Mouse (Mus musculus) lung, postnatal 14 days (tissue): ENCODE measurements around the gene Abtb2.

Source experiments
- DNase-seq: peaks from one replicate; pipeline ENCODE4 v3.0.0; 2021

Abtb2 gene

GRCm38 (mm10) chr2:103586423-103586822 lies 20.3 kb downstream of the Abtb2 start:
- DNase-seq = no peak

DNA sequence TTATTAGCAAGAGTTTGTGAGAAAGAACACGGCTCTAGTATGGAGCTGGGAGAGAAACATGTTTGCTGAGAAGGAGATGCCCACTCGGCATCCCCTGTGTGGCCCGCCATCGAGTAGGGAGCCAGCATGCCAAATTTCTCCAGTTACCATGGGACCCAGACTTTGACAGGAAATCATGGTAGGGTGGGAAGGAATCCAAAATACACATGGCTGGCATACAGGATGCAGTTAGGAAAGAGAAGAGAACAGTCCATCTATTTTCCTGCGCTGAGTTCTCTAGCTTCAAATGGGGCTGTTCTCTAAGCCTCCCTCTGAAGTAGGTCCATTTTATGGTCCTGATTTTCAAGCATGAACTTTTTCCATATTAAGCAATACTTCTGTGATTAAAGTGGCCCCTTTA lies 22.7 kb downstream of the Abtb2 start:
- DNase-seq = no peak

DNA sequence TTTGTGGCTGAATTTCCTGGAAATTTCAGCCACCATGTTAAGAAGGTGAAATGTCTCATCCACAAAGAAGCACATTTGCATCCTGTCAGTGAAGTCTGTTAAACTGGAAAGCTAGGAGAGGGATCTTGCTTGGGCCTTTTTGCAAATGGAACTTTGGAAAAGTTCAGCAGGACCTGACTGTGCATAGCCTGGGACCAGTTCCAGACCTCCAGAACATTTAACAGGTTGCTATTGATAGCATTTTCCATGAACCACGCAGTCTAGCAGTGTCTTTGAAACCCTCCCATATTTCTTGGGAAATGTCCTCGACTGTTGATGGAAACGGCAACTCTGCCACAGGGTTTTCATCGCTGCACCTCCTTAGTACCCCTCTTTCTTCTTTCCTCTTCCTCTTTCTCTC lies 23.3 kb downstream of the Abtb2 start:
- DNase-seq = no peak

DNA sequence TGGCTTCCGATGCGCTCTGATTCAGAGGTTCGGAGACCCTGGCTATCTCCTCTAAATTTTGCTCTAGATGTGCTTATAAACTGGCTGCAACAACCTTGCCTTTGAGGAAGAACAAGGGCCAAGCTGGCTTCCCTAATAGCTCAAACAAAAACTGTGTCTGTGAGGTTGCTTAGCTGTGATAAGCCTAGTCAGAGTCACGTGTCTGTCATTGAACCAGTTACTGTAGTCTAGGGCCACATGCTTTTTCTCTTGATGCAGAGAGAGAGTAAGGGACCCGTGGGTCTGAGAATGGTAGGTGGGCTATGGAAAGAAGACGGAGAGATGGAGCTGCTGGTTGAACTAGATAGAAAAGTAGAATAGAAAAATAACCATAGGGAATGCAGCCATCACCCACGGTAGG lies 24.5 kb downstream of the Abtb2 start:
- no peak for DNase-seq

- no peak for DNase-seq
Measured at GRCm38 (mm10) chr2:103591742-103592590, 25.9 kb downstream of the Abtb2 start.

DNA sequence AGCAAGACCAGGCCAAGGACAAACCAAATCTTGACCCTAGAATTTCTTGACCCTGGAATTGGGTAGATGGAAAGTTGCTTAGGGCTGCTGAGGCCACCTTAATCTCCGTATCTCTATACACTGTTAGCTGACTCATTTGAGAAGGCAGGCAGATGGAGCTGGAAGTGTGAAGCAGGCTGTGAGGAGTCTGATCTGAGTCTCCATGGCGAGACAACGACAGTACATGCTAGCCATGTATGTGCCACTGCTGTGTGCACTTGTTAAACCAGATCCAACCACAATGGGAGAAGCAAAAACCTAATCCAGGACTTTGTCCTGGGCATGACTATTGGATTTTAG lies 26.4 kb downstream of the Abtb2 start:
- DNase-seq = no peak

DNA sequence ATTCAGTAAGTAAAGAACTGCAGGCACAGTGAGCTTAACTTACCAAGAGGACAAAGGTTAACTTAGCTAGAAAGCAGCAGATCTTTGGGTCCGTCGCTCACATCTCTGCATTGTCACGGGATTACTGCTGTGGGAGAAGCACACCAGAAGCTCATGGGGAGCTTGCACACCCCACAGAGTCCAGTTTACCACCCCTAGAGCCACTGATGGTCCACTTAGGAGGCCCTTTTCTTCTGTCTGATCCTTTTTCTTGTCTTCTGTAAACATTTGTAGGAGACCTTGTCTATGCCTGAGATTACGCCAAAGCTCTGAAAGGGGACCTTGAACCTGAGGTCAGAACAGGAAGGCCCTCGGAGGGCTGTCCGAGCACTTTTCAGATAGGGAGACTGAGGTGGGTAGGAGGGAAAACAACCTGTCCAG lies 28.5 kb downstream of the Abtb2 start:
- no peak for DNase-seq

- no peak for DNase-seq
Measured at GRCm38 (mm10) chr2:103595028-103595651, 29.0 kb downstream of the Abtb2 start.

DNA sequence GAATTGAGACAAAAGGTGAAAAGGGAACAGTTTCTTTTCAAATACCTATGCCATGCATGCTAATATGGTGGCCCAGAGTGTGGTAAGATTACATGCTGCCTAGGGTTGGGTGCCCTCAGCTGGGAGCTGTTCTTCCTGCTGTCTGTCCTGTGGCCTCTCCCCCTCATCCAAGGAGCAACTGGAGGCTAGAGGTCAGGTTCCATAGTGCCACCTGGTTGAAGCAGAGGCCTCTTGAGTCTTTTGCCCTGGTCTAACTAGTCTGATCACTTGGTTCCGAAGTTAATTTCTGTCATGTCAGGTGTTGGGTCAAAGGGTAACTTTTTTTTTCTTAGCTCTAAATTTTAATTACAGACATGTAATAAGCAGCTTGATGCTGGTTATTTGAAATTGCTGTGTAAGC lies 33.2 kb downstream of the Abtb2 start:
- no peak for DNase-seq

- DNase-seq = no peak
Measured at GRCm38 (mm10) chr2:103600165-103600891, 34.2 kb downstream of the Abtb2 start.

DNA sequence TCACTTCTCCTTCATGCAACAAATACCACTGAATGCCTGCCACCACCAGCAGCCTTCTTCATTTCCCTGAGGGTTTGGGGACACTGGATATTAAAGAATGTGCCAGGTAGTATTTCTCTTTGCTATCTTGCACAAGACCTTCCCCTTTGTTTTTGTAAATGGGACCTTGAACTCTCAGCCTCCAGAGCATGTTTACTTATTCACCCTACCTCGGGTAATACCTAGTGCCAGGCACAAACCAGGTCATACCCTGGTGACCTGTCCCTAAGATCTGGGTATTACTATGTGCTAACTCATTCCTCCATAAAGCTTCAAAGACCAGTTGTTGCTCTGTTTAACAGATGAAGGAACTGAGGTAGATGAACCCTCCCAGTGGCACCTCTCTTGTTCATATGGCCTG lies 35.0 kb downstream of the Abtb2 start:
- no peak for DNase-seq

GRCm38 (mm10) chr2:103601531-103601930 lies 35.4 kb downstream of the Abtb2 start:
- DNase-seq = no peak

GRCm38 (mm10) chr2:103603209-103603608 lies 37.1 kb downstream of the Abtb2 start:
- no peak for DNase-seq

GRCm38 (mm10) chr2:103603869-103604268 lies 37.8 kb downstream of the Abtb2 start:
- DNase-seq = no peak

GRCm38 (mm10) chr2:103605805-103606498 lies 39.8 kb downstream of the Abtb2 start:
- no peak for DNase-seq

DNA sequence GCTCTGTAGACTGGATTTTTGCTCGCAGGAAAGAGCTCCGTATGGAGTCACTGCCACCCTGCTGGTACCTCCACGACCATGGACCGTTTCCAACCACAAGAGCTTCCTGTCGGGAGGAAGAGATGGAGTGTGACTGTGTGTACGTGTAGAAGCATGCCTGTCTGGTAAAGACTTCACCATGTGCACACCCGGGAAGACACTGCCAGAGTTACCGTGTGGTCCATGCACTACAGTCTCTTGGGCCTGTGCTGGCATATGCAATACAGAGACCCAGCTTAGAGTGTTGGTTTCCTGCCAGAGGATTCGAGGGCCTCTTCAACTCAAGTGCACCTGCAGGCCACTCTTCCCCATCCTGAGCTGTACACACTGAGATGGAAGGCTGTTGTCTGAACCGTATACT lies 41.8 kb downstream of the Abtb2 start:
- DNase-seq = peak; percentile 70

DNA sequence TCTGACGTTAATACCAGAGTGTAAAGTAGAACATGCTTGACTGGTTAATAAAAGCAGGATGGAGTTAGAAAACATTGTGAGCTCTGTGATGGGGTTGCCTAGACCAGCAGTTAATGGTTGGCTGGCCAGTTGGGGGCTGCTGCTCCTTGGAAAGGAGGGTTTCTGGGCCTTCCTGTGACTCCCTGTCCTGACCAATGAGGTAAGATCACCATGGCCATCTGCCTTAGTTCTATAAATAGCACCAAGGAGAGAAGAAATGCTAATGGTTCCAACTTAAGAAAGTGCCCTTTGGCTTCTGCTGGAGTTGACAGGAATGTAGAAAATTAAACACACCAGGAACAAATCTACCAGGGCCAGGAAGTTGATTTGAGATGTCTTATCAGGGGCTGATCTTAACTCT lies 42.8 kb downstream of the Abtb2 start:
- DNase-seq = no peak

- peak; percentile 29 for DNase-seq
Measured at GRCm38 (mm10) chr2:103609499-103609898, 43.4 kb downstream of the Abtb2 start.

DNA sequence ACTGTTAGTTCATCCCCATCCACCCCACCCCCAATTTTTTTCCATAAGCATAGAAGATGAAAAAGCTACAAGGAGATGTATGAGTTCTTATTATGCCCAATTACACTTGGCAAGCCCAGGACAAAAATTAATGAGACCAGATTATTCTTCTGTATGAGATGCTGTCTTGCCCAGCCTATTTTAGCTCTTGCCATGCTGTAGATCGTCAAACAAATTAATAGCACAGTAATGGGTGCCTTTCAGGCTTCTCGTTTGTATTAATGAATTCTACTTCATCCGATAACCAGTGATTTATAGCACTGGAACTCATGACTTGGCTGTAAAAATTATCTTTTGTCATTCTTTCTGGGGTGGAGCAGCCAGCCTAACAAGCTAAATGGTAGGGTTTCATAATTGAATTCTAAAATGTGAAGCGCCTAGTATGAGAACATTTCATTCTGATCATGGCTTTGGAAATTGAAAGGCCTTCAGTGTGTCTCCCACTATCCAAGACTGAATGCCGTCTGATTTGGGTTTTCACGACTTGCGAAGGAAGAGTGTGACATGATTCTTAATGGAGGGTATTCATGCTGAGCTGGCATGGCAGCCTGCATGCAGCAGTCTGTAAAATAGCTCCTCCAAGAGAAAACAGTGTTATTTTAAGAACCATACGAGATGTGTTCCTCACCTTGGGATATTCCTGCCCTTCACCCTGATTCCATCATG lies 44.9 kb downstream of the Abtb2 start:
- DNase-seq = no peak

GRCm38 (mm10) chr2:103613865-103614264 lies 47.8 kb downstream of the Abtb2 start:
- DNase-seq = no peak

- no peak for DNase-seq
Measured at GRCm38 (mm10) chr2:103615028-103615427, 48.9 kb downstream of the Abtb2 start.

DNA sequence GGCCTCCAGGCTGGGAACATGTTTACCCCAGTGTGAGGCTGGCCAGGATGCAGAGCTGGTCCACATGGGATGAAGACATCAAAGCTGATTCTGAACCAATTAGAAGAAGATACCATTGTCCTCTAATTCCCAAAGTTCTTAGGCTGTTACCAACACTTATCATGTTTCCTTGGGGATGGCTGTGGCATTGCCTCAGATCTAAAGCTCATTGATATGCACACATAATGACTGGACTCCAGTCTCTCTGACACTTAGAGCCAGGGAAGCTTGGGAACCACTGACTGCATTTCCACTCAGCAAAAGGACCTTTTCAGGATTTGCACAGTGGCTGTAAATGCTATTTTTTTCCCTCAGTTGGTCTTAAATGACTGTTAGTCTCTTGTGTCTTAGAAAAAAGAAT lies 52.3 kb downstream of the Abtb2 start:
- DNase-seq = no peak

GRCm38 (mm10) chr2:103622950-103623349 lies 56.8 kb downstream of the Abtb2 start:
- no peak for DNase-seq
